In genomic region chr15:27659592-27660244, GRCm38 (mm10) we compare ENCODE assay signal across 8 mouse cellular contexts. TPM values are rescaled to one million over a fixed set of nuclear protein-coding genes. Genes with fewer than 3 reads are reported as not detected.
DNase-seq lines count a peak whose midpoint lies in the region; ATAC-seq and TF ChIP-seq lines count a peak whose summit lies in the region.

No protein-coding gene starts in this region.

- ATAC-seq in activated CD4-positive, CD25-positive, alpha-beta regulatory T cell, adult 4 months = peak; percentile 88
- ATAC-seq in inflammation-experienced regulatory T-cells, adult 6 months = peak; percentile 84

- H3K4me3 ChIP-seq in left cerebral cortex, adult 2 months = no peak overlapping the region

- DNase-seq in cerebellum, postnatal 36 days = peak; percentile 84 to 88
- DNase-seq in gastrocnemius, adult 18-20 months (ENCODE audit: low spot score) = peak; percentile 85
- DNase-seq in left cerebral cortex, adult 2 months (ENCODE audit: extremely low spot score in 1 of 2, low spot score in 2 of 2) = peak; percentile 86 to 90
- peak; percentile 88 for DNase-seq in mesoderm, embryonic 11.5 days (ENCODE audit: low read depth, low spot score)
- peak; percentile 81 for DNase-seq in right cerebral cortex, postnatal 25 days
- peak; percentile 74 to 82 for DNase-seq in urinary bladder, postnatal 36 days (ENCODE audit: low spot score in 2 of 2)

- peak; percentile 94 for TF ChIP-seq CTCF in left cerebral cortex, adult 2 months (IDR thresholded peaks at IDR 0.05)

- H3K27ac ChIP-seq in left cerebral cortex, adult 2 months = no peak overlapping the region

- intact Hi-C loops in left cerebral cortex, adult 2 months (cut with DNase I) = loop anchor here (1.0 to 10.0 kb wide), 3 partner anchors 56 to 195 kb away; no protein-coding TSS in a partner anchor

RNA-seq across cellular contexts. Expression of gene Otulinl, which starts 21.7 kb away (rescaled TPM):
- polyA plus RNA-seq in activated CD4-positive, CD25-positive, alpha-beta regulatory T cell, adult 4 months (2017; shearing (Covaris generic)) = 100 to 1,000 TPM; 160 to 175 TPM
- under 1 TPM; 0.91 to 0.93 TPM for total RNA-seq in gastrocnemius, adult 18-20 months (2021)
- polyA plus RNA-seq in inflammation-experienced regulatory T-cells, adult 6 months (2017; shearing (Covaris generic)) = 100 to 1,000 TPM; 136 to 203 (median 170) TPM
- 10 to 100 TPM; 21.1 to 30.0 TPM for total RNA-seq in left cerebral cortex, adult 2 months (2021)

RNA-seq across cellular contexts. Expression of gene Otulin, which starts 29.2 kb away (rescaled TPM):
- 10 to 100 TPM; 12.7 to 15.2 TPM for polyA plus RNA-seq in activated CD4-positive, CD25-positive, alpha-beta regulatory T cell, adult 4 months (2017; shearing (Covaris generic))
- 10 to 100 TPM; 17.8 to 28.3 TPM for total RNA-seq in gastrocnemius, adult 18-20 months (2021)
- polyA plus RNA-seq in inflammation-experienced regulatory T-cells, adult 6 months (2017; shearing (Covaris generic)) = 10 to 100 TPM; 10.4 to 14.3 (median 12.3) TPM
- total RNA-seq in left cerebral cortex, adult 2 months (2021) = 10 to 100 TPM; 18.8 to 21.4 TPM

Comparison
In these comparisons a context has a peak if more than half of its experiments do, and no peak if none do; other contexts are left out.
1. RNA of gene Otulinl, which starts 21.7 kb away (total RNA-seq): 21.1 to 30.0 TPM in left cerebral cortex, adult 2 months; 0.91 to 0.93 TPM in gastrocnemius, adult 18-20 months; every median in the first group is over 10 times any median in the second.
2. Peak in every context shown above with its lines, with median percentiles within 50 percentile points of each other: DNase-seq.